9 mouse cellular contexts compared by ENCODE assay signal in genomic region chr17:5206731-5207130, GRCm38 (mm10).
DNase-seq lines count a peak whose midpoint lies in the region; ATAC-seq and TF ChIP-seq lines count a peak whose summit lies in the region.
"Had no signal": no experiment of that assay in that cellular context is flagged by ENCODE, and none has a peak within 500 bp of the region (broad histone marks: within the 10 kb centered on the region; RNA-seq: fewer than 3 reads in every experiment).

No protein-coding gene starts in this region.

- DNase-seq in layer of hippocampus, adult 2 months (ENCODE audit: low spot score in 2 of 2) = no peak
- no peak for DNase-seq in layer of hippocampus, postnatal 10 days (ENCODE audit: low spot score in 2 of 2)
- peak; percentile 80 for DNase-seq in retina, postnatal 1 day
- no peak for DNase-seq in layer of hippocampus, adult 18-20 months (ENCODE audit: low spot score in 2 of 2)
- DNase-seq in left cerebral cortex, adult 2 months (ENCODE audit: extremely low spot score in 1 of 2, low spot score in 2 of 2) = no peak
- DNase-seq in cerebellum, postnatal 25 days = no peak

- no peak overlapping the region for H3K4me2 ChIP-seq in liver, embryonic 12.5 days

- intact Hi-C loops in left cerebral cortex, adult 2 months (cut with DNase I) = no loop called here

- H3K4me1 ChIP-seq in embryonic fibroblast, embryonic 13.5 days (ENCODE audit: control insufficient read depth, insufficient read depth, low read length) = peaks cover 10% of the 10 kb centered on the region
- H3K4me1 ChIP-seq in liver, embryonic 12.5 days = peaks cover 41% of the 10 kb centered on the region

- no peak overlapping the region for H3K9ac ChIP-seq in liver, embryonic 12.5 days

- WGBS in liver, embryonic 12.5 days (ENCODE audit: insufficient replicate concordance) = 50% methylated on average over 9 of the region's 9 CpGs

- H3K27me3 ChIP-seq in liver, embryonic 12.5 days (replicated peaks) = no peaks in the 10 kb centered on the region

- H3K27ac ChIP-seq in layer of hippocampus, adult 2 months = peak overlapping the region; percentile 43; the same call in 1 of the 2 replicates
- peak overlapping the region; percentile 37; the same call in 1 of the 2 replicates for H3K27ac ChIP-seq in embryonic fibroblast, embryonic 13.5 days (ENCODE audit: insufficient read depth, low read length)
- H3K27ac ChIP-seq in liver, embryonic 12.5 days = peak overlapping the region; percentile 64
- no peak overlapping the region for H3K27ac ChIP-seq in left cerebral cortex, adult 2 months

- no peak for TF ChIP-seq POLR2A in embryonic fibroblast, embryonic 13.5 days (IDR thresholded peaks at IDR 0.05; ENCODE audit: low read depth, low read length)

- TF ChIP-seq CTCF in layer of hippocampus, adult 2 months (conservative IDR thresholded peaks at IDR 0.05) = no peak
- TF ChIP-seq CTCF in embryonic fibroblast, embryonic 13.5 days (IDR thresholded peaks at IDR 0.05; ENCODE audit: borderline replicate concordance, insufficient read depth, low read length) = no peak
- no peak for TF ChIP-seq CTCF in left cerebral cortex, adult 2 months (IDR thresholded peaks at IDR 0.05)

- ATAC-seq in liver, embryonic 12.5 days = peak; percentile 52
- ATAC-seq: activated CD4-positive, CD25-positive, alpha-beta regulatory T cell, adult 4 months had no signal

- H3K36me3 ChIP-seq in liver, embryonic 12.5 days = no peaks in the 10 kb centered on the region

- no peaks in the 10 kb centered on the region for H3K9me3 ChIP-seq in liver, embryonic 12.5 days (replicated peaks)

- H3K4me3 ChIP-seq in layer of hippocampus, adult 2 months = no peak overlapping the region
- H3K4me3 ChIP-seq in embryonic fibroblast, embryonic 13.5 days (ENCODE audit: insufficient read depth, low read length) = no peak overlapping the region
- no peak overlapping the region for H3K4me3 ChIP-seq in liver, embryonic 12.5 days
- H3K4me3 ChIP-seq in left cerebral cortex, adult 2 months = no peak overlapping the region
